32 mouse cellular contexts compared by ENCODE assay signal in genomic region chr7:99043923-99044322, GRCm38 (mm10).
A peak's percentile ranks its signal among the peaks of the same experiment; 100 is the strongest.
DNase-seq lines count a peak whose midpoint lies in the region; ATAC-seq and TF ChIP-seq lines count a peak whose summit lies in the region.
"Had no signal": no experiment of that assay in that cellular context is flagged by ENCODE, and none has a peak within 500 bp of the region (broad histone marks: within the 10 kb centered on the region; RNA-seq: fewer than 3 reads in every experiment).

No protein-coding gene starts in this region.

- H3K27ac ChIP-seq in heart, embryonic 13.5 days (replicated peaks) = peak overlapping the region; percentile 54
- H3K27ac ChIP-seq in lung, embryonic 14.5 days (ENCODE audit: low read depth) = no peak overlapping the region
- H3K27ac ChIP-seq: embryonic facial prominence, embryonic 10.5 days; embryonic facial prominence, embryonic 15.5 days; forebrain, embryonic 13.5 days; gastrocnemius, adult 2 months; hindbrain, embryonic 12.5 days; hindbrain, postnatal 0 days; intestine, embryonic 15.5 days; liver, embryonic 12.5 days; stomach, embryonic 15.5 days had no signal

- H3K27me3 ChIP-seq in heart, embryonic 13.5 days (replicated peaks) = no peaks in the 10 kb centered on the region
- H3K27me3 ChIP-seq in lung, embryonic 14.5 days (ENCODE audit: insufficient read depth, low read length) = no peaks in the 10 kb centered on the region
- H3K27me3 ChIP-seq: embryonic facial prominence, embryonic 15.5 days; forebrain, embryonic 13.5 days; hindbrain, embryonic 12.5 days; intestine, embryonic 15.5 days; liver, embryonic 12.5 days; stomach, embryonic 15.5 days had no signal

- TF ChIP-seq POLR2A in brain, embryonic 14.5 days (IDR thresholded peaks at IDR 0.05; ENCODE audit: borderline replicate concordance, extremely low read depth, insufficient read depth, insufficient read length, poor library complexity, severe bottlenecking) = no peak

- H3K4me1 ChIP-seq in heart, embryonic 13.5 days = peaks cover 45% of the 10 kb centered on the region
- H3K4me1 ChIP-seq in lung, embryonic 14.5 days (ENCODE audit: insufficient read depth) = peaks cover 12% of the 10 kb centered on the region

- no peak for TF ChIP-seq CTCF in lung, embryonic 14.5 days (IDR thresholded peaks at IDR 0.05; ENCODE audit: low read depth)
- TF ChIP-seq CTCF in brain, embryonic 14.5 days (IDR thresholded peaks at IDR 0.05; ENCODE audit: borderline replicate concordance, extremely low read depth, insufficient read depth, insufficient read length) = no peak

- 21% methylated on average over 7 of the region's 7 CpGs for WGBS in heart, embryonic 13.5 days
- WGBS in lung, embryonic 14.5 days = 20% methylated on average over 7 of the region's 7 CpGs

- peak overlapping the region; percentile 24 for H3K4me2 ChIP-seq in heart, embryonic 13.5 days
- H3K4me2 ChIP-seq in lung, embryonic 14.5 days = no peak overlapping the region
- H3K4me2 ChIP-seq: embryonic facial prominence, embryonic 15.5 days; forebrain, embryonic 13.5 days; hindbrain, embryonic 12.5 days; intestine, embryonic 15.5 days; liver, embryonic 12.5 days; midbrain, embryonic 11.5 days; stomach, embryonic 15.5 days had no signal

- intact Hi-C loops in heart, postnatal 14 days (cut with DNase I) = no loop called here

- H3K9me3 ChIP-seq in heart, embryonic 13.5 days = no peaks in the 10 kb centered on the region
- H3K9me3 ChIP-seq in lung, embryonic 14.5 days (ENCODE audit: low read depth, low read length) = no peaks in the 10 kb centered on the region
- H3K9me3 ChIP-seq: embryonic facial prominence, embryonic 10.5 days; embryonic facial prominence, embryonic 15.5 days; forebrain, embryonic 13.5 days; G1E; hindbrain, embryonic 12.5 days; intestine, embryonic 15.5 days; liver, embryonic 12.5 days; stomach, embryonic 15.5 days had no signal

- peaks cover 8% of the 10 kb centered on the region for H3K36me3 ChIP-seq in heart, embryonic 13.5 days
- H3K36me3 ChIP-seq in lung, embryonic 14.5 days (ENCODE audit: insufficient read depth) = 0 out of 2 replicates have a peak, but pooled peaks cover under 1% of the 10 kb centered on the region
- H3K36me3 ChIP-seq: embryonic facial prominence, embryonic 10.5 days; embryonic facial prominence, embryonic 15.5 days; hindbrain, embryonic 12.5 days; intestine, embryonic 15.5 days had no signal

- H3K9ac ChIP-seq in heart, embryonic 13.5 days = no peak overlapping the region; the same call in 1 of the 2 replicates
- no peak overlapping the region for H3K9ac ChIP-seq in lung, embryonic 14.5 days
- H3K9ac ChIP-seq: embryonic facial prominence, embryonic 15.5 days; forebrain, embryonic 13.5 days; hindbrain, embryonic 12.5 days; intestine, embryonic 15.5 days; liver, embryonic 12.5 days; liver, postnatal 0 days; stomach, embryonic 15.5 days had no signal

- ATAC-seq in heart, embryonic 13.5 days (ENCODE audit: extremely low read depth, insufficient number of reproducible peaks, low FRiP score, low TSS enrichment) = no peak
- peak; percentile 78; the same call in 1 of the 2 replicates for ATAC-seq in lung, embryonic 14.5 days (ENCODE audit: insufficient read depth)
- ATAC-seq: forebrain, embryonic 13.5 days; hindbrain, postnatal 0 days; intestine, embryonic 15.5 days; liver, embryonic 12.5 days; liver, postnatal 0 days; midbrain, embryonic 16.5 days had no signal

- DNase-seq in embryo, embryonic 10.5 days (ENCODE audit: low spot score) = peak; percentile 13
- no peak for DNase-seq in embryo, embryonic 11 days
- DNase-seq in heart, postnatal 14 days = no peak
- peak; percentile 78 for DNase-seq in lung, embryonic 14.5 days
- DNase-seq in lung, postnatal 4 days = no peak
- DNase-seq in brain, embryonic 14.5 days (ENCODE audit: low read depth) = peak; percentile 45
- DNase-seq in gastrocnemius, postnatal 4 days (ENCODE audit: low spot score in 2 of 2) = no peak
- DNase-seq: adrenal gland, adult 8-10 months; cerebellum, adult 11 months; cerebellum, adult 9-10 months; cerebellum, postnatal 36 days; gastrocnemius, adult 2 months; gastrocnemius, postnatal 36 days; kidney, adult 2 months; kidney, postnatal 36 days; layer of hippocampus, postnatal 36 days; left cerebral cortex, postnatal 4 days; liver, postnatal 0 days; right cerebral cortex, postnatal 25 days; thymus, postnatal 14 days had no signal

- no peak overlapping the region for H3K4me3 ChIP-seq in heart, embryonic 13.5 days
- H3K4me3 ChIP-seq in lung, embryonic 14.5 days (ENCODE audit: low read depth, low read length) = no peak overlapping the region
- H3K4me3 ChIP-seq: embryonic facial prominence, embryonic 10.5 days; embryonic facial prominence, embryonic 15.5 days; forebrain, embryonic 13.5 days; gastrocnemius, adult 2 months; hindbrain, embryonic 12.5 days; intestine, embryonic 15.5 days; liver, embryonic 12.5 days; stomach, embryonic 15.5 days had no signal

Comparison
In these comparisons a context has a peak if more than half of its experiments do, and no peak if none do; other contexts are left out.
1. DNase-seq: peak in embryo, embryonic 10.5 days (single experiment), lung, embryonic 14.5 days (single experiment) and brain, embryonic 14.5 days (single experiment); none in embryo, embryonic 11 days (single experiment), heart, postnatal 14 days (0 of 2), lung, postnatal 4 days (0 of 2) and gastrocnemius, postnatal 4 days (0 of 2).